Mouse (Mus musculus) cerebellum, adult 11 months (tissue): Measurements from ENCODE around the gene Dnaja3.

Experiments
- DNase-seq: peaks from one replicate; pipeline ENCODE4 v3.0.0; 2022

Dnaja3 gene

GRCm38 (mm10) chr16:4643670-4644419 lies 4.1 kb downstream of the Dnaja3 start:
- peak; percentile 71 for DNase-seq

- no peak for DNase-seq
Observed at GRCm38 (mm10) chr16:4645867-4646266, 6.1 kb downstream of the Dnaja3 start.

- DNase-seq: no peak
Observed at GRCm38 (mm10) chr16:4646831-4647230, 7.0 kb downstream of the Dnaja3 start.

- no peak for DNase-seq
Observed at GRCm38 (mm10) chr16:4647651-4648141, 7.9 kb downstream of the Dnaja3 start.

GRCm38 (mm10) chr16:4648416-4649023 lies 8.7 kb downstream of the Dnaja3 start:
- no peak for DNase-seq

GRCm38 (mm10) chr16:4649211-4649610 lies 9.4 kb downstream of the Dnaja3 start:
- no peak for DNase-seq

- DNase-seq: no peak
Observed at GRCm38 (mm10) chr16:4649692-4650091, 9.9 kb downstream of the Dnaja3 start.

- DNase-seq: no peak
Observed at GRCm38 (mm10) chr16:4650161-4650560, 10.4 kb downstream of the Dnaja3 start.

GRCm38 (mm10) chr16:4651081-4651480 lies 11.3 kb downstream of the Dnaja3 start:
- no peak for DNase-seq

- no peak for DNase-seq
Observed at GRCm38 (mm10) chr16:4651624-4652023, 11.8 kb downstream of the Dnaja3 start.

- DNase-seq: peak; percentile 74
Observed at GRCm38 (mm10) chr16:4652707-4653416, 13.1 kb downstream of the Dnaja3 start.

GRCm38 (mm10) chr16:4654706-4655105 lies 14.9 kb downstream of the Dnaja3 start:
- DNase-seq: peak; percentile 44

- DNase-seq: no peak
Observed at GRCm38 (mm10) chr16:4655251-4655734, 15.5 kb downstream of the Dnaja3 start.

- no peak for DNase-seq
Observed at GRCm38 (mm10) chr16:4655764-4656570, 16.2 kb downstream of the Dnaja3 start.

GRCm38 (mm10) chr16:4656571-4657081 lies 16.8 kb downstream of the Dnaja3 start:
- no peak for DNase-seq

GRCm38 (mm10) chr16:4658781-4659245 lies 19.0 kb downstream of the Dnaja3 start:
- no peak for DNase-seq

GRCm38 (mm10) chr16:4659326-4659725 lies 19.5 kb downstream of the Dnaja3 start:
- no peak for DNase-seq

GRCm38 (mm10) chr16:4661605-4662004 lies 21.8 kb downstream of the Dnaja3 start:
- no peak for DNase-seq

- no peak for DNase-seq
Observed at GRCm38 (mm10) chr16:4663806-4664205, 24.0 kb downstream of the Dnaja3 start.

GRCm38 (mm10) chr16:4665726-4666125 lies 25.9 kb downstream of the Dnaja3 start:
- no peak for DNase-seq

GRCm38 (mm10) chr16:4667190-4667808 lies 27.5 kb downstream of the Dnaja3 start:
- peak; percentile 83 for DNase-seq

GRCm38 (mm10) chr16:4670317-4670716 lies 30.5 kb downstream of the Dnaja3 start:
- DNase-seq: no peak
